Mouse (Mus musculus) thymus, postnatal 10 days (tissue): ENCODE measurements around the gene Nek6.

Experiments used
- DNase-seq, 2 experiments: peaks; one replicate each; pipeline ENCODE4 v3.0.0; 2021; ENCODE audit warnings: low spot score in 2 of 2

Nek6 gene

DNA sequence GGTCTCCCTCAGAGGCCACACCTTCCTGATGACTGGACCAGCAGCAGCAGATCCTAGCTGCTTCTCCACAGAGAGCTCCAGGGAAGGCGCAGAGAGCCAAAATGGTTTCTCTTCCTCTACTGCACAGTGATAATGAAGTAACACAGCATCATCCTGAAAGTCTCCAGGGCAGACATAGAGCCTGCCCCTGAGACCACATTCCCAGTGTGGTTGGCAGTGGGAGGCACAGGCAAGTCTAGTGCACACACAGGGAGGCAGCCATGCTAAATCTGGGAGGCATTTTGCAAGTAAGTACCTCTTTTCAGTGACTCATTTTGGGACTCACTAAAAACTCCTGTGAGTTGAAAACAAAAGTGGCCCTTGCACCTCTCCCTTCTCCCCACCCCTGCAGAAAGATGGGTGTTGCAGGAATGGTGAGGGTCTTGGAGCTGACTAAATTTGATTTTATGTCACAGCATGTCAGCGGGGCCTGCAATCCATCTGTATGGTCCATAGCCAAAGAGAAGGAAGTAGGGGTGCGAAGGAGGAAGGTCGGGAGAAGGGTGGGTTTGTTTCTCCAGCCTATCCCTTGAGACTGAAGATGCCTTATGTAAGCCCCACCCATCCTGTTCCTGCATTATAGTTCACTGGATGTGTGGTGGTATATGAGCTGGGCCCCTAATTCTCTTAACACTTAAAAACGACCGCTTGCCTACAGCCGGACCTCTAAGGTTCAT, 2.3 kb upstream of the Nek6 start:
- DNase-seq, result no peak

DNA sequence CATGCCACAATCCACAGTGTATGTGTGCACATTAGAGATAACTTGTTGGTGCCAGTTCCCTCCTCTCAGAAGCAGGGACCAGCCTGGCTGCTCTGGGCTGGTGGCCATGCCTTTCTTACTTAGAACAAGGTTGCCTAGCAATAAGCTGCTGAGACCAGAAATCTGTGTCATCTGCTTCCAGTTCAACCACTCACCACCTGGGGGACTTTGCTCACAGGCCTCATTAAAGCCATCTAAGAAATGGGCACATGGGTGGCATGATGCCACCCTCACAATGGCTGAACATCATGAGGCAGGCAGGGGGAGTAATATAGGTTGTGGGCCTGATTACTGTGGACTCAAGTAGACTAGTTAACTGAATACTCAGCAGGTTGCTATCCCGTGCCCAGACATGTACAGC, 1.3 kb upstream of the Nek6 start:
- no peak for DNase-seq

DNA sequence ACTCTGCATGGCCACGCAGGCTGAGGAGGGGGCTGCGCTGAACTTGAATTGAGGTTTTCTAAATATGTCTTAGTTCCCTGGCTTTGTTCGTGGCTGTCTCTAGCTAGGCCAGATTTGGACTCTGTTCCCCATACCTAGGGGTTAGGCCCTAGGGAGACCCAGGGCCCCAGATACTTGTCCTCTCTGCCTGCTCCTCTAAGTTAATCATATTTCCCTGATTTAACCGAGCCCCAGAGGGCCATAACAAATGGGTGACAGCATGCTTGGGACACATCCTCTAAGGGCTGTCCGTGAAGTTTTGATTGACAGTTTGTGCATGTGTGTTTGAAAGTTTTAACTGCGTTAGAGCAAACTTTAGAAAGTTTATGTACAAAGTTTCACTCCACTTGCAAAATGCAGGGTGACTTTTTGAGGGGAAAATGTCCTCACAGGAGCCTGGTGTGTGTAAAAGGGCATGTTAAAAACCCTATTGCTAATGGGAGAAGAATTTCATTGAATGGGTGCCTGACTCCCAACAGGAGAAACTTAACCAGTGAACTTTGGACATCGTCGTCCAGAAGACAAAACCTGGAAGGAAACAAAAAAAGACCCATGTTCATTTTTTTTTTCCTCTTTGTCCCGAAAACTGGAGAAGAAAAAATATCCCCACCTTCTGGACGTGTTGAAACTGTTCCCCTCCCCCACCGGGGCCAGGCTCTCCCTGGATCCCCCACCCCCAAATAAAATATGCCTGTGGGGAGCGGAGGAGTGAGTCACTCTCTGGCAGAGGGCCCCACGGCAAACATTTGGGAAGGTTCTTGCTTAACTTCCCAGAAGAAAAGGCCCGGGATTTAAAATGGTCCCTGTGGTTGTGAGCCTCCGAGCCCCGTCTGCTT, 1.1 kb downstream of the Nek6 start:
- no peak for DNase-seq

DNA sequence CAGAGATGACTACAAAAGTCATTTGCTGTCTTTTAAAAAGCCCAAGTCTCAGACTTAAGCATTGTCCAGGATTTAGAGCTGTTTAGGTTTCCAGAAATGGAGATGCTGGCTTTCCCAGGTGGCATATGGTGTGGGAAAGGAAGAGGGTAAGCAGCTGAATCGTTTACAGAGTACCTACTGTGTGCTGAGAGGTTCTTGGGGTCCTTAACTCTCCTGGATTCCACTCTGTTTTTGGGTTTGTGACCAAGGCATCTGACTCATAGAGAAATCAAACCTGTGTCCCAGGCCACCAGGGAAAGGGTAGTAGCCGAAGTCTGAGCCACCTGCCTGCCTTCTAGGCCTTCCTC, 1.7 kb downstream of the Nek6 start:
- DNase-seq, result no peak

DNA sequence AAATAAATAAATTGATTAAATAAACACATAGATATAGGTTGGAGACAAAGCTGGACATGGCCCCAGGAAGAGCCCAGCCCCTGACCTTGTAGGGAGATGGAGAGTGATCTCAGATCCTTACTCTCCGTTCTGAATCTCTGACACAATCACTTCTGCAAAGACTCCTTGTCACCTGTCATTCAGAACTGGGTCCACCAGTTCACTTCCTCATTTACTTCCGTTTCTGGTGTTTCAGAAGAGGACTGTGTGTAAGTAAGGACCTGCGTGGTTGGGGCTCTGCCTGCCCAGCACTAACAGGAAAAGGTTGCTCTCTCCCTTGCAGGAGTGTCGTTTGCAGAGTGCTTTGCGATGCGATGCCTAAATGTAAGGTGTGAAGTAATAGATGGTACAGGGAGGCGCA, 3.0 kb downstream of the Nek6 start:
- no peak for DNase-seq

DNA sequence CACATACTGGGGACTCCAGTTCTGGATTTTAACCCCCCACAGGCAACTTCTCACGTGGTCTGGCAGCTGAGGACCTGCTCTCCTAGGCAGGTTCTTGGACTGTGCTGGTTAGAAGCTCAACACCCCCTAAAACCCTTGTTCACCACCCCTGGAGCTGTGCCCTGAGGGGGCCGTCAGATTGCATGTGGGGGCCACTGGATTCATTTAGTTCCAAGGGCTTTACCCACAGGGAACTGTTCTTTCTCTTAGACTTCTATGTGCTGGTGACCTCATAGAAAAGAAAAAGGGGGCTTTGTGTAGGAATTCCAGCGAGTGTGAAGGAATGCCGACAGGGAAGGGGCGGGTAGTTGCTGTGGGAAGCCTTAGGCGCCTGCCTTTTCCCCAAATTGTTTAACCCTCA, 4.0 kb downstream of the Nek6 start:
- no peak for DNase-seq

DNA sequence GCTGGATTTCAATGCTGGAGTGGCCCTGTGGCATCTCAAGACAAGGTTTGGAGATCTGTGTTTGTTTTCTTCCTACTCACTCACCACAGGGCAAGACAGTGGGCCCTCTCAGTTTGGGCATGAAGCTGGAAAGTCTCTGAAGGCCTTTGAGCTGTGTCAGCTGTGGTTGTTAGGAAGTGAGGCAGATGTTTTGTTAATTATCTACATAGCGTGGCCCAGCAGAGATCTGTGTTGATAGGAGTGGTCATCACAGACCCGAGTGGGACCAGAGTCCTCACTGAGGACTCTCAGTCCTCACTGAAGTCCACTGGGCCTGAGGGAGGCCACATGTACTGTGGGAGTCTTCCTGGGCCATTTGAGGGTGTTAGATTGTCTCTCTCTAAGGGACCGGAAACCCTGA, 5.0 kb downstream of the Nek6 start:
- no peak for DNase-seq

DNA sequence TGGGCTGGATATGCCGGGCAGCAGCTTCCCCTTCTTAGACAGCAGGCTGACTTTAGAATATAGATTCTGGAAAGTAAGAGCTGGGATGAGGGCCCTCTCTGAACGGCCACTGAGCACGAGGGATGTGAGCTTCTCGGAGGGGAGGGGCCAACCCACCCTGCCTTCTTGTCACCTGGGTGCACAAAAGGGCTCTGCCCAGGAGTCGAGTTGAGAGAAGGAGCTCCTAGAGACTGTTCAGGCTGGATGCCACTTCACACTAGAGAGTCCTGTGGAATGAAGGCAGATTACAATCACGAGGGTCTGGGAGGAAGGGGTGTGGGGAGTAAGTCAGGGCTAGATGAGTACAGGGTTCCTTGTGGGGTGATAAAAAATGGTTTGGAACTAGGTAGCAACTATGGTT, 5.6 kb downstream of the Nek6 start:
- no peak for DNase-seq

DNA sequence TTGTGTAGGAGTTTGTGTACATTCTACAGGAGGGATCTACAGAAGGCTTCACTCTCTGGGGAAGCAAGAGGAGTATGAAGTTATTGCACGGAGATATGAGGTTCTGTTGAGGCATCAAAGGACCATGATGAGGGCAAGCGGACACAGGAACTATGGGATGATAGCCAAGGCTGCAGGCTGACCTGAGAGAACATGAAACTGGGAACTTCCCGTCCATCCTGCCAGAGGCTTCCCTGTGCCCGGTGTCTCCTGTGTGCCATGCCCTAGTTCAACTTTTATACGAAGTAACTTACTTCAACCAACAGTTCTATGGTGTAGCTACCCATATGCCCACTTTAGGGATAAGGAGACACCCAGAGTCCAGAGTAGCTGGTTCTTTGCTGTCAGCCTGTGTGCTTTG, 7.3 kb downstream of the Nek6 start:
- DNase-seq, result no peak

DNA sequence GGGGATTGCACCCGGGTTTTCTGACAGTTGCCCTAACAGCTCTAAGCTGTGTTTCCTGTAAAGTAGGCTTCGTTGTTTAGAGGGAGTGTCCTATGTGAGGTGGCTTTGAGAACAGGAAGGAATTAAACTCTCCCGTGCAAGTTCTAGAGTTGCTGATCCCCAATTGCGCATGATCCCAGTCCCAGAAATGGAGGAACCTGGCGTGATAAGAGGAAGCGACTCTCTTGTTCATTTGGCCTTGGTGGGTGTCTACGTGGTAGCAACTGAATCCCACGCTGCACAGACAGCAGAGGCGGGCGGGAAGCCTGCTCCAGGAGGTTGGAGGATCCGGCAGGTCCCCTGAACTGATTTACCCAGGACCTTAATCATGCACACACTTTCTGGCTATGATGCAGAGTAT, 8.5 kb downstream of the Nek6 start:
- DNase-seq, result no peak

DNA sequence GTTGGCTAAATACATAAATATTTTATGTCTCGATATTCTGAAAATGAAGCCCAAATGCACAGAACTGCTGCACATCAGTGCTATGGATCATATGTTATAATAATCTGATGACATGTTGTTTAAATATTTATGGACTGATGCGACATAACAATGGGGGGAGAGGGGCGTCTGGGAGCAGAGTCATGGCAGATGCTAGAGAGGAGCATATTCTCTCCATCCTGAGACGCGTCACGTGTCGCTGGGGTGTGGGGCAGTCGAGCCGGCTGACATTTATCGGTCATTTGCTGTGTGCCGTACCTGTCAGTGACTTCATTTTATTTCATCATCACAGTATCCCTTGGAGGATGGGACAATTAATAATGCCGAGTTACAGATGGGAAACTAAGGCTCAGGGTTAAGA, 10.2 kb downstream of the Nek6 start:
- DNase-seq, result no peak

DNA sequence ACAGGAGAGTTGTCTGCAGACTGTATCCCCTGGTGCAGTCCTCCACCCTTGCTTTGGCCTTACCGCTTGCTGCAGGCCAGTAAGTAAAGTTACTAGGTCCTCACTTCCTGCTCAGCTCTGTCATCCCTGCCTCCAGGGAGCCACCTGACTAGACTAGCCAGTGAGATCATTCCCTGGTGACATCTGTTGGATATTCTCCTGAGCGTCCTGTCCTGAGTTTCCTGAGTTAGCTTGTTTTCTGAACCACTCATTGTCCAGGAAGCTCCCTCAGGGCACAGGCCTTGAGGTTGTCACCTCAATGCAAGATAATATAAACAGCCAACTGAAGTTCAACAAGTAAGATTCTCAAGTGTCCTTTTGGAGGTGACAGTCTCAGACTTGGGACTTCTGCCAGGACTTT, 10.9 kb downstream of the Nek6 start:
- DNase-seq, result no peak

DNA sequence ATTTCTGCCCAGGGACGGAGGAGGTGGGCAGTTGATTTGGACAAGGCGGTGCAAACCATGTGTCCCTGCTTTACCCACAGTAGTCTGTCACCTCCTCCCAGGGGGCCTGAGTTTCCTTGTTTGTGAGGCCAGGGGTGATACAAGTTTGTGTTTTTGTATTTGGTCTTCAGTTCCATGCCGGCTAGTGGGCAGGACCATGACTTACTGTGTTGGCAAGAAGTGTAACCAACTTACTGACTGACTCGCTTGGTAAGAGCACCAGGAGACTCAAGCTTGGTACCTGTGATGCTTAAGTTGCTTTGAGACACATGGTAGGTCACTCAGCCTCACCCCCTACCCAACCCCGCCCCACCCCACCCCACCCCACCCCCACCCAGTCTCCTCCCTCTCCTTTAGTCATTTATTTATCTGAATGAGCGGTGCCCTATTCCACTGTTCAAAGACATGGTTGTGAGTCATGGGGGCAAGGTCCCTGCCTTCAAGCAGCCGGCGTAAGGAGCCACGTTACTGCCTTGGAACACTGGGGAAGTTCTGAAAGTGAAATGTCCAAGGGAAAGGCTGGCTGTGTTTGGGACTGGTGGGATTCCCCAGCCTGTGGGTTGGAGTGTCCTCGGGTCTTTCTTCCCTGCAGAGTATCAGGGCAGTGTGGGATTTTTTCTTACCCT, 12.5 kb downstream of the Nek6 start:
- no peak for DNase-seq

DNA sequence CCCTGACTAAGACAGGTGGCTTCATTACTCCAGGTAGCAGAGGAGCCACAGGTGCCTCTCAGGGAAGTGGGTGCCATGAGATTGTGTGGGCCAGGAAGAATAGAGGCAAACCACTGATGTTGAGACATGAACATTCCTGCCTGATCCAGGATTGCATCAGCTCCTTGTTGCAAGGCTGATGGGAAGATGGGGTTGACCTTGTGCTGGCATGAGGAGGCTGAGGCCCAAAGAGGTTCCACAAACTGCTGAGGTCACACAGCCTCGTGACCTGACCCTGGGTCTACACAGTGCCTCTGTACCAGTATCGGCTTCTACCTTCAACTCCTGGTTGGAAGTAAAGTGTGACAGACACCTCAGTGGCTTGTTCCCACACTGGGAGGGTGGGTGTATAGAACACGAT, 13.6 kb downstream of the Nek6 start:
- DNase-seq, result no peak

DNA sequence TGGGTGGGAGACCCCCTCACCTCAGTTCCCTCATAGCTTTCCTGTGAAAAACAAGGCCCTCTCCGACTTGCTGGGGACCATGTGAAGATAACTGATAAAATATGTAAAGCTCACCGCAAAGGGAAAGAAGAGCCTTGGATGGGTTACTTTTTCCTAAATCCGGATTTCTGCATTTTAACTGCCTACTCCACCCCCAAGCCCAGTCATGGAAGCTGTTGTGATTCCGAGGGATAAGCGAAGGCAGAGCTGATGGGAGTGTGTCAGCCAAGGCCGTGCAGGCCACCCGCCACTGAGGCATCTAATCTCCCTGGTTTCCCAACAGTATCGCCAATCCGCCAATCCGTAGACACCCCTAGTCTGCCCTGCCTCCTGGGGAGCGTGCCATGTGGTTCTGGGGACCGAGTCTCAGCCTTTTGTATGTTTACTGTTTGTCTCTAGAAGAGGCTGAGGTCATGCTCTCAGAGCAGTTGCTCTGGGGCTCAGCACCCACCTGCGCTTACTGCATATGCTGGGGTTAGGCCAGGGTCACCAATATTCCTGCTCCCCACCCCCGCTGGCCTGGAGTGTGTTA, 18.2 kb downstream of the Nek6 start:
- no peak for DNase-seq

DNA sequence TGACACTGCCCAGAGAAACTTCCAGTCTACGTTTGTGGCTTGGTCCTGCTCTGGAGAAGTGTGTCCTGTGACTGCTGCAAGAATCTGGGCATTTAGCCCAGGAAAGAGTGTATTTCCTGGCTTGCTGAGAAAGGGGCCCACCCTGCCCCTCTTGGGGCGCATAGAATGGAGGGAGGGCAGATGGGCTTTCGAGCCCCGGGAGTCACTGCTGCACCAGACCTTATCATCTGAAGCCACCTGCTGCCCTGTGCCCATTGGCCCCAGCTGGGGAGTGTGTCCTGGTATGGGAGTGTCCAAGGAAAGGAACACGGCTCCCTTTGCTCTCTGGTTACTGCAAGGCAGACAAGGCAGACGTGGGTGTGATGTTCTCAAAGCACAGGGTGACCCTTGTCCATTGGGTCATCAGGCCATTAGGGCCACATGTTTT, 19.5 kb downstream of the Nek6 start:
- no peak for DNase-seq

DNA sequence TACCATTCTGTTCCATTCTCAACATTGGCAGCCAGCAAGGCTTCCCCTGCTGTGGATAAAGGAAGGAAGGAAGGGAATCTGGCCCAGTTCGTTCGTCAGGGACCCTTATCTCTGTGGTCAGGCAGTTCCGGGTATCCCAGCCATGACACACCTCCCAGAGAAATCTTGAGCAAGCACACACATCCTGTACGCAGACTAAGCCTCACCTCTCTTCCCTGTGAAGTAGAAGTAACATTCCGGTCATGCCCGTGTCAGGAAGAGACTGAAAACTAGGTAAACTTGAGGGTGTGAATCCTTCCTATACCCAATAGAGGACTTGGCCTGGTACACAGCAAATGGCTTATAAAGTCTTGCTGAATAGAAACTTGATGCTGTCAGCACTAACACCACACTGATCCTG, 21.9 kb downstream of the Nek6 start:
- DNase-seq, result no peak

DNA sequence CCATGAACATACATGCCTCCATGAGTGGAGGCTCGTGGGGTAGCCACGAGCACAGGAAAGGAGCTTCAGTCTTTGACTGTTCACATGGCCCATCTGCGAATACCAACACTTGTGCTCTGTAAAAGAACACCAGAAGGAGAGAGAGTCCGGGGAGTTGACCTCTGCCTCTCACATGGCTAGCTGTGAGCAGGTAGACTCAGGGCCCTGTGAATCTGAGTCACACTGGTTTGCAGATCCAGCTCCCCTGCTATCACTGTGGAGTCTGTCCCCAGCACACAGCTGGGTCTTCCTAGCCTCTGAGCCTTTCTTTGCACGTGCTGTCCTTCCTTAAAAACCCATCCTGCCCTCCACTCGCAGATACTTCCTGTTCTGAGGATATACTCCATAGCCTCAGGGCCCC, 22.3 kb downstream of the Nek6 start:
- DNase-seq, result no peak

DNA sequence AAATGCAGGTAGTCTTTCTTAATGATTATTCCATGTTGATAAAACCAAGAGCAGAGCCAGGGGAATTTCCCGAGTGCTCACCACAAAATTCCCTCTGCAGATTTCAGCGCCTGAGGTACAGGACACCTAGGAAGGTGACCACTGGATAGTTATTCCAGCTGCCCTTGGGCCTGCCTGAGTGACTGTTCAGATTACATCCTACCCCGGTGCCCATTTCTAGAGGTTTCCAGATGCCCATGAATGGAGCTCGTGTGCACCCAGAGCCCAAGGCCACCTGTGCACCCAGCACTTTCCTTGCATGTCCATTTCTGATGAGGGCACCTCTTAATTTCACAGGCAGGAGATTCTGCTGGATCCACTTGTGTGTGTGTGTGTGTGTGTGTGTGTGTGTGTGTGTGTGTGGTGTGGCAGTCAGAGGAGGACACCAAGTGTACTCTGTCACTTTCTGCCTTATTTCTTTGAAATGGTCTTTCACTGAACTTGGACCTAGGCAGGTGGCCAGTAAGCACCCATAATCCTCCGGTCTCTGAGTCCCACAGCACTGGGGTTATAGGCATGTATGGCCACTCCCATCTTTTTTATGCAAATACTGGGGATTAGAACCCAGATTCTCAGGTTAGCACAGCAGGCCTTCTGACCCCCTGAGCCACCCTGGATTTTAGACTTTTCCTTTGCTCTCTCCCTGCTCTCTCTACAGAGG, 22.9 kb downstream of the Nek6 start:
- DNase-seq, result no peak

DNA sequence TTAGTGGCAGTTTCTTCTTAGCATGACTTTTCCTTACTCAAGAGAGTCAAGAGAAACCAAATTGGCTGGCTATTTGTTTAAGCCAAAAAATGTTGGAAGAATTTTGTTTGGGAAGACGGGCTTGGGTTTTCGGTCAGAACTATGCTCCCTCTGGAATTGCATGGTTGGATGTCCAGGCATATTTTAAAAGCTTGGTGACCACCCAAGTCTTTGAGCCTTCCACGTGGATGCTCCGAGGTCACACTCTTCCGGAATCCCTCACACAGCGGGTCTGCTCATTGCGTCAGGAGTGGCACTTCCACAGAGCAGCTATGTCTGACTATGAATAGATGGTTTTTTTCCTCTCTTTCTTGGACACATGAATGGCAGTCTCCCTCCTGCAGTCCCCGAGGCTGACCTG, 23.6 kb downstream of the Nek6 start:
- no peak for DNase-seq

DNA sequence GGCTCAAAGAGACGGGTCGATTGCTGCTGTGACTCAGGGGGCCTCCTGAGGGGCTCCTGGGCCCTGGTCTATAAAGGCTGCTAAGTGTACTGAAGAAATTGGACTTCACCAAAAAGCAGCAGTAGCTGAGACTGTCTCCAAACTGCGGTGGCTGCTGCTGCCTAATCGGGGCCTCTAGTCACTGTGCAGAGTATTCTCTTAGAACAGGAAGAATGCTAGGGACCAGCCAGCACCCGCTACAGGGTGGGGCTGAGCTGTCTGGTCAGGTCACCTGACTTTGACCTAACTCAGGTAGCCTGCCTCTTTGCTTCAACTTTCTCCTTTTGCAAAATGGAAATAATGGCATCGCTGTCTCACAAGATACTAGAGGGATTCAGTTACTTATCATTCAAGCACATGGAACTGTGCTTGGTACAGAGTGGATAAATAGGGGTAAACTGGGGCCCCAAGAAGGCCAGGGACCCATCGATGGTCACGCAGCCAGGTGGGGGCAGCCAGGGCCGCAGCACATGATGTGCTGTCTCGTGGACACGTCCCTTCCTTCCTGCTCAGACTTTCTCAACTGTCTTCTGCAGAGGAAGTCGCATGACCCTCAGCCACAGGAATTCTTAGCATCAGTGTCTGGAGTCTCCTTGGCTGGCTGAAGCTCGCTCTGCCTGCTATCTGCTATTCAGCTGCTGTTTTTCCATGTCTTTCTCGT, 24.2 kb downstream of the Nek6 start:
- no peak for DNase-seq
